Mouse (Mus musculus) CD4-positive, CD25-positive, alpha-beta regulatory T cell, adult 4 months (primary cell): Measurements from ENCODE around the gene Zfp2. TPM values are rescaled to one million over a fixed set of nuclear protein-coding genes. Genes with fewer than 3 reads are reported as not detected.

Experiments used
- ATAC-seq: one replicate; pipeline ENCODE4 v1.8.0; 2017
- polyA plus RNA-seq, 2 experiments: library from polyadenylated mRNA; unstranded; fragments of 100-300 nt; shearing (Covaris generic); gene quantifications; one replicate each; pipeline ENCODE4 v1.2.1; 2017

Zfp2 gene
- polyA plus RNA-seq, 2 experiments from 2014 or later = 0.81 to 1.5 TPM

- ATAC-seq = peak; percentile 23
Observed at GRCm38 (mm10) chr11:50850989-50851601, 64.9 kb downstream of the Zfp2 start.

- no peak for ATAC-seq
Observed at GRCm38 (mm10) chr11:50850177-50850735, 65.7 kb downstream of the Zfp2 start, which contains the start of gene Grm6. Gene Grm6 (plus strand): TSS chr11:50850685.

- ATAC-seq = no peak
Observed at GRCm38 (mm10) chr11:50849310-50849709, 66.7 kb downstream of the Zfp2 start.

Other genes with a start within 250 kb of the Zfp2 start
- gene Zfp354c, start 88.4 kb downstream of the Zfp2 start, polyA plus RNA-seq = 1 to 10 TPM; 1.3 to 2.0 TPM
- not detected for gene Zfp879, start 74.6 kb downstream of the Zfp2 start, polyA plus RNA-seq
- gene Grm6, start 65.5 kb downstream of the Zfp2 start, polyA plus RNA-seq = not detected
- gene Zfp454, start 28.5 kb downstream of the Zfp2 start, polyA plus RNA-seq = not detected
- not detected for gene Zfp354b, start 15.5 kb upstream of the Zfp2 start, polyA plus RNA-seq
- not detected for gene 4933414I15Rik, start 27.6 kb upstream of the Zfp2 start, polyA plus RNA-seq
- gene Prop1, start 37.6 kb upstream of the Zfp2 start, polyA plus RNA-seq = not detected
- gene Olfr1378, start 50.4 kb upstream of the Zfp2 start, polyA plus RNA-seq = not detected
- not detected for gene Olfr1377, start 65.8 kb upstream of the Zfp2 start, polyA plus RNA-seq
- gene Olfr51, start 87.4 kb upstream of the Zfp2 start, polyA plus RNA-seq = not detected
- gene Olfr54, start 98.1 kb upstream of the Zfp2 start, polyA plus RNA-seq = under 1 TPM in 1 of 2 experiments, not detected in 1; 0.08 TPM
- gene Olfr1375, start 131.9 kb upstream of the Zfp2 start, polyA plus RNA-seq = not detected
- not detected for gene Zfp354a, start 143.1 kb upstream of the Zfp2 start, polyA plus RNA-seq